ENCODE assay signal across 9 mouse cellular contexts in the genomic region with DNA sequence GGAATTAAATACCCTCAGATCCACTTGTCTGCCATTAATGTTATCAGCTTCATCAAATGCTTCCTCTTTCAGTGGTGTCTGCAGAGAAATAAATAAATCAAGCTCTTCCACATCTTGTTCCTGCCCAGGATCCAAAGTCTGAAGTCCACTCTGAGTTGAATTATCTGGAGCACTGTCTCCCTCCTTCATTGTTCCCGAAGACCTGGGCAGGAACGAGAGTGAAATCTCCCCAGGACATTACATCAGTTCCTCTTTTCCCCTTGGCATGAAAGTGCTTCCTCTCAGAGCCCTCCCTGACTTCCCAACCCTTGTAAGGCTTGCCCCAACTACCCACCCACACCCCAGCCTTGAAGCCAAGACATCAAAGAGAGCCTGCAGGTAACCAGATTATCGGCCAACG.
DNase-seq lines count a peak whose midpoint lies in the region; ATAC-seq lines count a peak whose summit lies in the region.
"Had no signal": no experiment of that assay in that cellular context is flagged by ENCODE, and none has a peak within 500 bp of the region (broad histone marks: within the 10 kb centered on the region; RNA-seq: fewer than 3 reads in every experiment).

No protein-coding gene starts in this region.

- WGBS in macrophage (ENCODE audit: missing documents), result 24% methylated on average over 4 of the region's 4 CpGs
- WGBS in forebrain, embryonic 12.5 days, result 83% methylated on average over 4 of the region's 4 CpGs

- intact Hi-C loops in heart, postnatal 14 days (cut with DNase I), result loop anchor here (5.0 kb wide), 1 partner anchor 101 kb away; no protein-coding TSS in a partner anchor
- intact Hi-C loops in left cerebral cortex, postnatal 14 days (cut with DNase I), result no loop called here

- H3K9me3 ChIP-seq in forebrain, embryonic 12.5 days, result no peaks in the 10 kb centered on the region

- H3K79me2 ChIP-seq in macrophage (ENCODE audit: inconsistent target), result peaks cover 68% of the 10 kb centered on the region; the same call in 1 of the 2 replicates

- peak overlapping the region; percentile 2; the same call in 1 of the 2 replicates for H3K4me3 ChIP-seq in macrophage (ENCODE audit: inconsistent target)
- H3K4me3 ChIP-seq in forebrain, embryonic 12.5 days (replicated peaks), result no peak overlapping the region
- H3K4me3 ChIP-seq: megakaryocyte, embryonic 14.5 days had no signal

- H3K36me3 ChIP-seq in macrophage (ENCODE audit: inconsistent target), result peaks cover 15% of the 10 kb centered on the region; the same call in 1 of the 2 replicates
- peaks cover 20% of the 10 kb centered on the region for H3K36me3 ChIP-seq in forebrain, embryonic 12.5 days (replicated peaks)

- no peak overlapping the region for H3K4me2 ChIP-seq in forebrain, embryonic 12.5 days

- H3K27ac ChIP-seq in macrophage, result peak overlapping the region; percentile 64
- no peak overlapping the region for H3K27ac ChIP-seq in forebrain, embryonic 12.5 days

- no peaks in the 10 kb centered on the region for H3K27me3 ChIP-seq in forebrain, embryonic 12.5 days
- H3K27me3 ChIP-seq: megakaryocyte, embryonic 14.5 days had no signal

- H3K4me1 ChIP-seq in forebrain, embryonic 12.5 days, result no peaks in the 10 kb centered on the region

- H3K9ac ChIP-seq in forebrain, embryonic 12.5 days, result no peak overlapping the region

- peak; percentile 94 for DNase-seq in heart, adult 11 months
- DNase-seq in heart, postnatal 14 days, result no peak
- DNase-seq in kidney, adult 8-10 months, result peak; percentile 70 to 71
- no peak for DNase-seq in cerebellum, postnatal 25 days
- DNase-seq in left cerebral cortex, postnatal 14 days (ENCODE audit: low spot score in 2 of 2), result no peak

- peak; percentile 75 for ATAC-seq in granulocyte monocyte progenitor cell, adult 5-6 weeks (replicated peaks; ENCODE audit: poor library complexity, severe bottlenecking)
- ATAC-seq in forebrain, embryonic 12.5 days (ENCODE audit: low FRiP score), result no peak

Comparison
In these comparisons a context has a peak if more than half of its experiments do, and no peak if none do; other contexts are left out.
1. DNase-seq: peak in heart, adult 11 months (single experiment) and kidney, adult 8-10 months (2 of 2); none in heart, postnatal 14 days (0 of 2), cerebellum, postnatal 25 days (0 of 2) and left cerebral cortex, postnatal 14 days (0 of 2).